Mouse (Mus musculus) limb, embryonic 11.5 days (tissue): Measurements from ENCODE around the gene Ppef2. TPM values are rescaled to one million over a fixed set of nuclear protein-coding genes. Genes with fewer than 3 reads are reported as not detected.

Experiments
- ATAC-seq: fragments of 200-750 bp; cut with Nextera tagmentation; 2 replicates; pipeline ENCODE4 v1.8.0; 2017; ENCODE audit warnings: low read depth; ENCODE audit not compliant: insufficient number of reproducible peaks, low FRiP score, low TSS enrichment
- DNase-seq: peaks from one replicate; pipeline ENCODE4 v3.0.0-alpha.2; 2015; ENCODE audit warnings: low spot score
- H3K27ac ChIP-seq: fragments of 300-500 bp; sonication (generic); replicated peaks from 2 replicates; pipeline ENCODE4 v1.5.1; 2014; ENCODE audit warnings: low read depth, mild to moderate bottlenecking, low read length
- H3K27me3 ChIP-seq: fragments of 300-500 bp; sonication (generic); 2 replicates; pipeline ENCODE4 v1.6.1; 2014; ENCODE audit warnings: mild to moderate bottlenecking, low read length, mixed read lengths; ENCODE audit not compliant: control insufficient read depth, insufficient read depth
- H3K36me3 ChIP-seq: fragments of 300-500 bp; sonication (generic); 2 replicates; pipeline ENCODE4 v1.6.1; 2014; ENCODE audit warnings: mild to moderate bottlenecking, low read length, moderate library complexity, mixed read lengths; ENCODE audit not compliant: control insufficient read depth, insufficient read depth
- H3K4me1 ChIP-seq: fragments of 300-500 bp; sonication (generic); 2 replicates; pipeline ENCODE4 v1.6.1; 2014; ENCODE audit warnings: low read length, mixed read lengths; ENCODE audit not compliant: control insufficient read depth, insufficient read depth
- H3K4me2 ChIP-seq: fragments of 300-500 bp; sonication (generic); 2 replicates; pipeline ENCODE4 v1.6.1; 2014; ENCODE audit warnings: low read depth, mild to moderate bottlenecking, moderate library complexity; ENCODE audit not compliant: severe bottlenecking
- H3K4me3 ChIP-seq: fragments of 300-500 bp; sonication (generic); 2 replicates; pipeline ENCODE4 v1.5.1; 2014; ENCODE audit warnings: low read depth, low read length
- H3K9ac ChIP-seq: fragments of 300-500 bp; sonication (generic); 2 replicates; pipeline ENCODE4 v1.6.1; 2014; ENCODE audit warnings: mild to moderate bottlenecking, low read length
- H3K9me3 ChIP-seq: fragments of 300-500 bp; sonication (generic); 2 replicates; pipeline ENCODE4 v1.6.1; 2016; ENCODE audit warnings: low read length; ENCODE audit not compliant: control insufficient read depth
- WGBS: fragments of 180-500 bp; shearing (Covaris S2); extraction: QIAGEN DNeasy Blood & Tissue Kit; methylation state at CpG from one replicate; pipeline ENCODE4 v1.1.7; 2014; 5-methylcytosine and 5-hydroxymethylcytosine counted together
- polyA plus RNA-seq: library from polyadenylated mRNA; unstranded; fragments of >200 nt; fragmentation: Nextera tagmentation; extraction: Ambion mirVana; gene quantifications from 2 replicates; pipeline ENCODE4 v1.2.1, GENCODE M21; 2014

Ppef2 gene
- polyA plus RNA-seq, 1 experiment from 2014 or later, result 0.08 TPM

DNA sequence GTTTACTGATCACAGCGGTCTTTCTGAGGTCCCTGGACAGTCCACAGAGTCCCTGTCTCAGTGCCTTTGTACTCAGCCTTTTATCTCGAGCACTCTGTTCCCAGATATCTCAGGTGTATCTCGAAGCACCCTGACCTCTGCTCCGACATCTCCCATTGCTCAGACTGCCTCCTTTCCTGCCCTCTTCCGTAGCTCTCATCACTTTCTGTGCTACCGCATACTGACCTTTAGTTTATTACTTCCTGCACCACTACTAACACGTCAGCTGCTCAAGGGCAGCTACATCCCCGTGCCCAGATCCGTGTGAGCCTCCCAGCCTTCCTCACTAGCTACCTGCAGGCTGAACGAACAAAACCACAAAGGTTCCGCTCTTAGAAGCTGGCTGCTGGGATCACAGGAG, 7.5 kb downstream of the Ppef2 start:
- WGBS, result 83% methylated on average over 11 of the region's 11 CpGs
- Histone ChIP-seq H3K27me3 (no peaks in the 10 kb centered on the region), H3K4me2 (no peak overlapping the region), H3K4me1 (no peaks in the 10 kb centered on the region), H3K9ac (no peak overlapping the region), H3K4me3 (no peak overlapping the region), H3K27ac (no peak overlapping the region), H3K36me3 (no peaks in the 10 kb centered on the region), H3K9me3 (no peaks in the 10 kb centered on the region)
- ATAC-seq (no peak), DNase-seq (no peak)

DNA sequence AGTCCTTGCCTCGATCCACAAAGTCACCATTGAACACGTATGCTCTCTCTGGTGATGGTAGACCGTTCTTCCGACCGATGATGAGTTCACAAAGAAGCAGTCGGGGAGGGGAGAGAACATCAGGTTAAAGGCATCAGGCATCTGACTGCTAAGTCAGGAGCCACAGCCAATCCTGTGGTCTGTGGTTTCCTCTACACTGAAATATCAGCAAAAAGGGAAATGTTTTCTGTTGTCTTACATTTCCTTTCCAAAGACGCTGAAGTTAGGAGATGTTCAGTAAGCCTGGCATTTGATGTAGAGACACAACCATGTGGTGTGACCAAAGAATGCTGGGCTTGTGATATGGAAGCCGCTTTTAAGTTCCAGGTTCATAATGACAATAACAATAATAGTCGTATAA, 10.6 kb downstream of the Ppef2 start:
- WGBS, result 92% methylated on average over 9 of the region's 9 CpGs
- DNase-seq (no peak), ATAC-seq (no peak)
- Histone ChIP-seq H3K4me3 (no peak overlapping the region), H3K27ac (no peak overlapping the region), H3K36me3 (no peaks in the 10 kb centered on the region), H3K4me2 (no peak overlapping the region), H3K9ac (no peak overlapping the region), H3K27me3 (no peaks in the 10 kb centered on the region), H3K9me3 (no peaks in the 10 kb centered on the region), H3K4me1 (no peaks in the 10 kb centered on the region)

GRCm38 (mm10) chr5:92244900-92245299, 11.2 kb downstream of the Ppef2 start:
- Histone ChIP-seq H3K4me1 (no peaks in the 10 kb centered on the region), H3K27me3 (no peaks in the 10 kb centered on the region), H3K4me3 (no peak overlapping the region), H3K9ac (no peak overlapping the region), H3K36me3 (no peaks in the 10 kb centered on the region), H3K9me3 (no peaks in the 10 kb centered on the region), H3K27ac (no peak overlapping the region), H3K4me2 (no peak overlapping the region)
- DNase-seq, result no peak
- ATAC-seq, result no peak
- WGBS, result 96% methylated on average over 2 of the region's 2 CpGs

DNA sequence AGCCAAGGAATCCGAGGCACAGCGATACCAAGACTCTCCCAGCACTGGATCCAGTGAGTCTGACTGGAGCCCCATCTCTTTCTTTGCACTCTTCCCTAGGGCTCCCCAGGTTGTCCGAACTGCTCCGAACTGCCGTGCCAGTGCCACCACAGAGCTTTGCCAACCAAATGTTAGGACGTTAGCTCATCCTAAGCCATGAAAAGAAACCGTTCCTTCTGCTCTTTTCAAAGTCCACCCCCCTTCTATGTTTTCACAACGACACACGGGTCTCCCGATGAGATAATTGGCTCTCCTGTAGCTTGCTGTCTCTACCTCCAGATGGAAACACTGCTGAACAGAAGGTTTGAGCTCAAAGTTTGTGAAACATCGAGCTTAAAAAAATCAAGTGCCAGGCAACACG, 15.3 kb downstream of the Ppef2 start:
- DNase-seq, result no peak
- Histone ChIP-seq H3K27ac (no peak overlapping the region), H3K36me3 (no peaks in the 10 kb centered on the region), H3K9ac (no peak overlapping the region), H3K27me3 (no peaks in the 10 kb centered on the region), H3K9me3 (no peaks in the 10 kb centered on the region), H3K4me1 (no peaks in the 10 kb centered on the region), H3K4me2 (no peak overlapping the region), H3K4me3 (no peak overlapping the region)
- 92% methylated on average over 12 of the region's 12 CpGs for WGBS
- ATAC-seq, result no peak

DNA sequence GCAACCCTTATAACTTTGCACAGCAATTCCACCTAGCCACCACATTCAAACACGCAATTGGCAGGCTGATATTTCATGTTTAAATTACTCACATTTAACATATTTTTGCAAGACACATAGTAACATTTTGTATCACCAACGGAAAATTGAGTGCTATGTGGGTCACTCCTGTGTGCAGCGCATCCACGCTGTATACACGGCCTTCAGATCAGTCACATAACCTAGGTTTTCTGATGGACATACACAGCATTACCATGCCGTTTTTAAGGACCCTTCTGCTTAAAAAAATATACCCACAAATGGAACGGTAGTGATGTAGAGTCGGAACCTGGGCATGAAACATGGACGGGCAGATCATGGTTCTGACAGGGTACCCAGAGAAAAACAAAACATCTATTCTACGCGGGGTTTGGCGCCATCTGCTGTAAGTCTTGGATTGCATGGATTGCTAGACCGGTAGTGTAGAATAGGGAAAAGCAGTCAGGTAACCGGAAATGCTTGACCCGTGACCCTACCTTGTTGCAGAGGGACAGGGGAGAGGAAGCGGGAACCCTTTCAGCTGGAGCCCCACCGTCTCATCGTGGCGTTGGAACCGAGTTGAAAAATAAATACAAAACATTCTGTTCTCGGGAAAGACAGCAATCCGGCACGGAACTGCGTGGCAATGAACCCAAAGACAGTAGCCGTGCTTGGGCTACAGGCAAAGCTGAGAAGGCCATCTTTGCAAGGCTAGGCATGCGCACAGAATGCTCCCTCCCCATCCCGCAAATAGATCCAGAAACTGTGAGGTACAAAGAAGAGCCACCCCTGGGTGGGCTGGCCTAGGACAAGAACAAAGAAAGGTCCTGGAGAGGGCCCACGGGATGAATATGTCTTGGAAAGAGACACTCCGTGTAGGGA, 16.5 kb downstream of the Ppef2 start:
- H3K27ac ChIP-seq, result no peak overlapping the region
- H3K36me3 ChIP-seq, result no peaks in the 10 kb centered on the region
- no peak overlapping the region for H3K9ac ChIP-seq
- H3K4me2 ChIP-seq, result no peak overlapping the region
- ATAC-seq (no peak), DNase-seq (peak; percentile 79)
- H3K4me3 ChIP-seq, result no peak overlapping the region
- no peaks in the 10 kb centered on the region for H3K9me3 ChIP-seq
- no peaks in the 10 kb centered on the region for H3K4me1 ChIP-seq
- H3K27me3 ChIP-seq, result no peaks in the 10 kb centered on the region
- WGBS, result 52% methylated on average over 29 of the region's 29 CpGs

GRCm38 (mm10) chr5:92234939-92235557, 21.0 kb downstream of the Ppef2 start:
- no peak overlapping the region for H3K4me3 ChIP-seq
- ATAC-seq (no peak), DNase-seq (no peak)
- no peaks in the 10 kb centered on the region for H3K4me1 ChIP-seq
- H3K9ac ChIP-seq, result no peak overlapping the region
- no peak overlapping the region for H3K4me2 ChIP-seq
- 62% methylated on average over 5 of the region's 5 CpGs for WGBS
- no peaks in the 10 kb centered on the region for H3K27me3 ChIP-seq
- H3K9me3 ChIP-seq, result no peaks in the 10 kb centered on the region
- H3K36me3 ChIP-seq, result no peaks in the 10 kb centered on the region
- H3K27ac ChIP-seq, result no peak overlapping the region

DNA sequence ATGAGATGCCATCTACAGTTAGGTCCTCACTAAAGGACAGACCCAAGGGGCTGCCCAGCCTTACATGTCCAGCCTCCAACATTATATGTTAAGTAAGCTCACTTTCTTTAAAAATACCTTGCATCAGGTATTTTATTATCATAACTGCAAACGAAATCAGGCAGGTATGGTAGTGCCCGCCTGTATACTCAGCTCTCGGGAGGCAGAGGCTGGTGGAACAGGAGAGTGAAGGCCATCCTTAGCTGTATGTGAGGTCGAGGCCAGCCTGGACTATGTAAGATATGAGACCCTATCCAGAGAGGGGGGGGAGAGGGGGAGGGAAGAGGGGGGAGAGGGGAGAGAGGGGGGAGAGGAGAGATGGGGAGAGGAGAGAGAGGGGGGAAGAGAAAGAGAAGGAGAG, 22.7 kb downstream of the Ppef2 start:
- ATAC-seq, result no peak
- no peaks in the 10 kb centered on the region for H3K36me3 ChIP-seq
- H3K4me2 ChIP-seq, result no peak overlapping the region
- 94% methylated on average over 4 of the region's 4 CpGs for WGBS
- no peak overlapping the region for H3K4me3 ChIP-seq
- H3K9me3 ChIP-seq, result no peaks in the 10 kb centered on the region
- no peak overlapping the region for H3K27ac ChIP-seq
- H3K9ac ChIP-seq, result no peak overlapping the region
- DNase-seq, result no peak
- no peaks in the 10 kb centered on the region for H3K4me1 ChIP-seq
- no peaks in the 10 kb centered on the region for H3K27me3 ChIP-seq

GRCm38 (mm10) chr5:92231836-92232235, 24.2 kb downstream of the Ppef2 start:
- H3K4me1 ChIP-seq, result no peaks in the 10 kb centered on the region
- no peak for ATAC-seq
- H3K4me3 ChIP-seq, result no peak overlapping the region
- no peak overlapping the region for H3K4me2 ChIP-seq
- 81% methylated on average over 10 of the region's 10 CpGs for WGBS
- H3K27ac ChIP-seq, result no peak overlapping the region
- H3K9me3 ChIP-seq, result no peaks in the 10 kb centered on the region
- DNase-seq, result no peak
- H3K36me3 ChIP-seq, result no peaks in the 10 kb centered on the region
- H3K9ac ChIP-seq, result no peak overlapping the region
- no peaks in the 10 kb centered on the region for H3K27me3 ChIP-seq
